Mouse (Mus musculus): ENCODE data around the gene Pcid2.

- no peak for TF ChIP-seq CTCF (IDR thresholded peaks at IDR 0.05 in 2 of 3, conservative IDR thresholded peaks at IDR 0.05 in 1 of 3; ENCODE audit: control insufficient read depth in 1 of 3, insufficient read depth in 1 of 3, low read depth in 2 of 3, low read length in 3 of 3, poor library complexity in 1 of 3, severe bottlenecking in 1 of 3)
- TF ChIP-seq MEF2A (IDR thresholded peaks at IDR 0.05; ENCODE audit: extremely low read depth, insufficient replicate concordance, low read depth, low read length, poor library complexity, severe bottlenecking), result no peak
- TF ChIP-seq POLR2A (IDR thresholded peaks at IDR 0.05; ENCODE audit: control insufficient read depth in 1 of 2, insufficient read depth in 1 of 2, low read depth in 1 of 2, low read length in 2 of 2, poor library complexity in 1 of 2), result no peak
- TF ChIP-seq POLR2AphosphoS5 (IDR thresholded peaks at IDR 0.05; ENCODE audit: borderline replicate concordance, low read depth, low read length), result no peak
Measured at GRCm38 (mm10) chr8:13149866-13150265, 44.6 kb upstream of the Pcid2 start.
